Mouse (Mus musculus): Measurements from ENCODE around the gene Tbc1d16.

- TF ChIP-seq CTCF (IDR thresholded peaks at IDR 0.05; ENCODE audit: low read depth, low read length): no peak; the same call in 1 of the 2 replicates
- no peak for TF ChIP-seq POLR2A (IDR thresholded peaks at IDR 0.05; ENCODE audit: borderline replicate concordance, low read depth, low read length)
These were observed 40.4 kb upstream of the Tbc1d16 start for GRCm38 (mm10) chr11:119268557-119269195.

Measured in bone marrow macrophage, adult 2 months (primary cell).